Mouse (Mus musculus) neural tube, embryonic 14.5 days (tissue): ENCODE measurements around the gene 4930469K13Rik. TPM values are rescaled to one million over a fixed set of nuclear protein-coding genes. Genes with fewer than 3 reads are reported as not detected.

Source experiments
- ATAC-seq: fragments of 200-750 bp; cut with Nextera tagmentation; 2 replicates; pipeline ENCODE4 v1.8.0; 2017; ENCODE audit warnings: low read depth, mild to moderate bottlenecking, moderate TSS enrichment, moderate library complexity
- H3K27ac ChIP-seq: fragments of 300-500 bp; sonication (generic); 2 replicates; pipeline ENCODE4 v1.5.1; 2014; ENCODE audit warnings: low read depth, mild to moderate bottlenecking, control low read depth, low read length, moderate library complexity, mixed read lengths
- H3K27me3 ChIP-seq: fragments of 300-500 bp; sonication (generic); 2 replicates; pipeline ENCODE4 v1.6.1; 2014; ENCODE audit warnings: low read length; ENCODE audit not compliant: control insufficient read depth, insufficient read depth
- H3K36me3 ChIP-seq: fragments of 300-500 bp; sonication (generic); 2 replicates; pipeline ENCODE4 v1.6.1; 2014; ENCODE audit warnings: low read length, mixed read lengths; ENCODE audit not compliant: control insufficient read depth, insufficient read depth
- H3K4me1 ChIP-seq: fragments of 300-500 bp; sonication (generic); 2 replicates; pipeline ENCODE4 v1.6.1; 2014; ENCODE audit warnings: low read length; ENCODE audit not compliant: control insufficient read depth, insufficient read depth
- H3K4me2 ChIP-seq: fragments of 300-500 bp; sonication (generic); 2 replicates; pipeline ENCODE4 v1.6.1; 2014; ENCODE audit warnings: mild to moderate bottlenecking, low read depth, low read length, control low read depth
- H3K4me3 ChIP-seq: fragments of 300-500 bp; sonication (generic); 2 replicates; pipeline ENCODE4 v1.5.1; 2014; ENCODE audit warnings: low read depth, low read length, control low read depth, mixed read lengths
- H3K9ac ChIP-seq: fragments of 300-500 bp; sonication (generic); replicated peaks from 2 replicates; pipeline ENCODE4 v1.6.1; 2014; ENCODE audit warnings: low read depth, mild to moderate bottlenecking, control low read depth, low read length, mixed read lengths
- H3K9me3 ChIP-seq: fragments of 300-500 bp; sonication (generic); 2 replicates; pipeline ENCODE4 v1.6.1; 2016; ENCODE audit warnings: low read length; ENCODE audit not compliant: control insufficient read depth
- WGBS: fragments of 180-500 bp; shearing (Covaris S2); extraction: QIAGEN DNeasy Blood & Tissue Kit; methylation state at CpG from one replicate; pipeline ENCODE4 v1.1.7; 2014; 5-methylcytosine and 5-hydroxymethylcytosine counted together
- polyA plus RNA-seq: library from polyadenylated mRNA; unstranded; fragments of >200 nt; fragmentation: Nextera tagmentation; extraction: Ambion mirVana; gene quantifications from 2 replicates; pipeline ENCODE4 v1.2.1, GENCODE M21; 2014

Gene 4930469K13Rik
- polyA plus RNA-seq, 1 experiment from 2014 or later, result 41.4 TPM

GRCm38 (mm10) chr11:33965380-33965779 lies 133.0 kb downstream of the 4930469K13Rik start:
- Histone ChIP-seq H3K36me3 (no peaks in the 10 kb centered on the region), H3K27me3 (no peaks in the 10 kb centered on the region), H3K4me1 (no peaks in the 10 kb centered on the region), H3K4me3 (no peak overlapping the region), H3K9me3 (no peaks in the 10 kb centered on the region), H3K27ac (no peak overlapping the region), H3K9ac (no peak overlapping the region), H3K4me2 (no peak overlapping the region)
- WGBS, result 48% methylated on average over 2 of the region's 2 CpGs
- ATAC-seq, result no peak

GRCm38 (mm10) chr11:33962688-33963407 lies 135.5 kb downstream of the 4930469K13Rik start, which contains the start of gene Kcnmb1:
Kcnmb1 (plus strand) TSS chr11:33963013.
- Histone ChIP-seq H3K27ac (no peak within 1 kb of the TSS), H3K4me1 (no peaks in the 10 kb centered on the region), H3K36me3 (no peaks in the 10 kb centered on the region), H3K4me2 (no peak within 1 kb of the TSS), H3K27me3 (no peaks in the 10 kb centered on the region), H3K9ac (no peak within 1 kb of the TSS), H3K9me3 (no peaks in the 10 kb centered on the region), H3K4me3 (no peak within 1 kb of the TSS)
- no peak for ATAC-seq
- WGBS, result 33% methylated on average over 6 of the region's 6 CpGs

- ATAC-seq, result no peak
- Histone ChIP-seq H3K4me3 (no peak overlapping the region), H3K27ac (no peak overlapping the region), H3K9me3 (no peaks in the 10 kb centered on the region), H3K9ac (no peak overlapping the region), H3K27me3 (no peaks in the 10 kb centered on the region), H3K4me1 (no peaks in the 10 kb centered on the region), H3K36me3 (no peaks in the 10 kb centered on the region), H3K4me2 (no peak overlapping the region)
- 47% methylated on average over 7 of the region's 7 CpGs for WGBS
These were observed 136.2 kb downstream of the 4930469K13Rik start for GRCm38 (mm10) chr11:33962178-33962577.

DNA sequence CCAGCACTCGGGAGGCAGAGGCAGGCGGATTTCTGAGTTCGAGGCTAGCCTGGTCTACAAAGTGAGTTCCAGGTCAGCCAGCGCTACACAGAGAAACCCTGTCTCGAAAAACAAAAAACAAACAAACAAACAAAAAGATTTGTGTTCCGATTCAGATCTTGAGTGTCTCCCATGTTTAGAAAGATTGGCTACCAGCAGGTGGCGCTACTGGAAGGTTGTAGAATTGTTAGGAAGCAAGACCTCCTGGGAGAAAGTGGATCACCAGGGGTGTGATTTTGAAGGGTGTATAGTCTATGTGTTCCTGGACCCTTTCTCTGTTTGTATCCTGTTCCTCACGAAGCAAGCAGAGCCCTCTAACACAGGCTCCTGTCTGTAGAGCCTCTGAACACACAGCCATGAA lies 139.6 kb downstream of the 4930469K13Rik start:
- Histone ChIP-seq H3K27ac (no peak overlapping the region), H3K9ac (no peak overlapping the region), H3K4me3 (no peak overlapping the region), H3K4me1 (no peaks in the 10 kb centered on the region), H3K4me2 (no peak overlapping the region), H3K27me3 (no peaks in the 10 kb centered on the region), H3K9me3 (no peaks in the 10 kb centered on the region), H3K36me3 (no peaks in the 10 kb centered on the region)
- ATAC-seq, result no peak
- 81% methylated on average over 8 of the region's 8 CpGs for WGBS

DNA sequence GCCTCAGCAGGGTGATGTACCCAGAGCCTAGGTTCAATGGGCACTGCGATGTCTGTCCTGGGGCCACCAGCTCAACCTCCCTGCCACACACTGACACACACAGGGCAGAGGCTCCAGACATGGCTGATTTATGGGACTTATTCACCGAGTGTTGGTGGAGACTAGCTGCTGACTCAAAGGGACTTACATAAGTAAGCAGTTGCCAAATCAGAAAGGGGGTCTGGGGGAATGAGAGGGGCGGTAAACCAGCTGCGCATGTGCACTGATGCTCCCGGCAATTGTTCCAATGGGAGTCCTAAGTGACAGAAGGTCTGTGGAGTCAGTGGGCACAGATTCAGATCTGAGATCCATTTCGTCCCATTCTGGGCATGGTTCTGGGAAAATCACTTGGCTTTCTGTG lies 140.8 kb downstream of the 4930469K13Rik start:
- Histone ChIP-seq H3K4me1 (no peaks in the 10 kb centered on the region), H3K9me3 (no peaks in the 10 kb centered on the region), H3K4me3 (no peak overlapping the region), H3K36me3 (no peaks in the 10 kb centered on the region), H3K27ac (peak overlapping the region; percentile 55; the same call in 1 of the 2 replicates), H3K27me3 (no peaks in the 10 kb centered on the region), H3K9ac (no peak overlapping the region), H3K4me2 (no peak overlapping the region)
- ATAC-seq, result peak; percentile 71; the same call in 1 of the 2 replicates
- WGBS, result 38% methylated on average over 6 of the region's 6 CpGs

DNA sequence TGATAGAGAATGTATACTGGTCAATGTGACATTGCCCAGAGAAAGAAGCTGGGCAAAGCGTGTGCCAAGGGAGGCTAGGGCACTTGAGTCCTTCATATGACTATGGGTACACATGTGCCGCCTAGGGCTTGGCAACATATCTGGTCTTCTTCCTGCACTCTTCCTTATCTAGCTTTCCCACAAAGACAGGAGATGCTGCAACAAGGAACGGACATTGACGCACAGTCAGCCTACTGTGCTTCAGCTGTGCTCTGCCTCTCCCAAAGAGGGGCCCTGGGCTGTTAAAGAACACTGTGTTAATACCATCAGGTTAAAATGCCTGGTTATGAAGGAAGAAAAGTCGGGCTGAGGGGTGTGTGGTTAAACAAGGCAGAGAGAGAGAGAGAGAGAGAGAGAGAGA lies 141.7 kb downstream of the 4930469K13Rik start:
- Histone ChIP-seq H3K4me3 (no peak overlapping the region), H3K4me1 (no peaks in the 10 kb centered on the region), H3K4me2 (no peak overlapping the region), H3K36me3 (no peaks in the 10 kb centered on the region), H3K9me3 (no peaks in the 10 kb centered on the region), H3K27me3 (no peaks in the 10 kb centered on the region), H3K9ac (no peak overlapping the region), H3K27ac (no peak overlapping the region)
- ATAC-seq, result no peak
- WGBS, result 92% methylated on average over 5 of the region's 5 CpGs

GRCm38 (mm10) chr11:33955982-33956381 lies 142.4 kb downstream of the 4930469K13Rik start:
- no peaks in the 10 kb centered on the region for H3K27me3 ChIP-seq
- no peak overlapping the region for H3K27ac ChIP-seq
- ATAC-seq, result no peak
- 62% methylated on average over 4 of the region's 4 CpGs for WGBS
- no peak overlapping the region for H3K4me2 ChIP-seq
- no peaks in the 10 kb centered on the region for H3K9me3 ChIP-seq
- H3K9ac ChIP-seq, result no peak overlapping the region
- no peak overlapping the region for H3K4me3 ChIP-seq
- no peaks in the 10 kb centered on the region for H3K4me1 ChIP-seq
- H3K36me3 ChIP-seq, result no peaks in the 10 kb centered on the region

DNA sequence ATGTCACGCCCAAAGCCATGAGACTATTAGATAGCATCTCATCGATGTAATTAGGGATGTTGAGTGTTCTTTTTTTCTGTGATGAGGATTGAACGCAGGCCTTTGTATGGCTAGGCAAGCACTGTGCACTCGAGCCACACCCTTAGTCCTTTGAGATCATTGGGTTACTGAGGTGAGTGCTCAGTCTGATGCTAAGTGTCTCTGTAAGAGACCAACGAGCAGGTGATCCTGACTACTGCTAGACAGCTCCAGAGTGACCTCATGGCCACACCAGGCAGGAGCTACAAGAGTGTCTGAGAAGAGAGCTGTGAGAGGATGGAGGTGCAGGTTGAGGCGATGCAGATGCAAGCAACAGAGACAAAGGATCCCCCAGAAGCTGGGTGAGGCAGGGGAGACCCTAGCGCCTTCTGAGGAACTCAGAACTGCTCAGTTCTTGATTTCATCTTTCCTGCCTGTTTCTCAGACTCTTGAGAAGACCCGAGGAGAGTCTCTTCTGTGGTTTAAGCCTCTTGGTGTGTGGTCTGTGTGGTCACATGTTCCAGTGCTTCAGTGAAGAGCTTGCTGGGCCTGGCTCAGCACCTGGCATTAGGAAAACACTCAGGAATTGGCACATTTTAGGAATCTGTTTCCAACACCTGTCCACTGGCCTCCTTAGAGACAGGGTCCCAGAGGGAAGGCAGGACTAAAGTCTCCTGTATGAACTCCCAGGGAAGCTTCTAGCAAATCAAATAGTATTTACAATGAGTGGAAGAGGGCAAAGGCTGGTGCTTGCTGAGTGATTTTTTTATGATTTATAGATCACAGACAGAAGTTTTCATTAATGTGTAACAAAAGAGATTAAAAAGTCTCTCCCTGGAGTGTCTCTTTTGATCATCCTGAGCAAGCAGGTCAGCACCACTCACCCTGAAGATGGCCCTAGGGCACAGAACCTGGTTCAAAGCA lies 146.4 kb downstream of the 4930469K13Rik start:
- ATAC-seq, result no peak
- Histone ChIP-seq H3K36me3 (no peaks in the 10 kb centered on the region), H3K27ac (no peak overlapping the region), H3K4me1 (no peaks in the 10 kb centered on the region), H3K9me3 (no peaks in the 10 kb centered on the region), H3K27me3 (no peaks in the 10 kb centered on the region), H3K9ac (no peak overlapping the region), H3K4me2 (no peak overlapping the region), H3K4me3 (no peak overlapping the region)
- WGBS, result 88% methylated on average over 8 of the region's 8 CpGs

- Histone ChIP-seq H3K27ac (no peak overlapping the region), H3K4me3 (no peak overlapping the region), H3K9ac (no peak overlapping the region), H3K36me3 (no peaks in the 10 kb centered on the region), H3K4me1 (no peaks in the 10 kb centered on the region), H3K9me3 (no peaks in the 10 kb centered on the region), H3K27me3 (no peaks in the 10 kb centered on the region), H3K4me2 (no peak overlapping the region)
- no peak for ATAC-seq
- WGBS, result 43% methylated on average over 5 of the region's 5 CpGs
These were observed 147.2 kb downstream of the 4930469K13Rik start for GRCm38 (mm10) chr11:33951155-33951554.
